ENCODE assay signal across 7 mouse cellular contexts in the genomic region with DNA sequence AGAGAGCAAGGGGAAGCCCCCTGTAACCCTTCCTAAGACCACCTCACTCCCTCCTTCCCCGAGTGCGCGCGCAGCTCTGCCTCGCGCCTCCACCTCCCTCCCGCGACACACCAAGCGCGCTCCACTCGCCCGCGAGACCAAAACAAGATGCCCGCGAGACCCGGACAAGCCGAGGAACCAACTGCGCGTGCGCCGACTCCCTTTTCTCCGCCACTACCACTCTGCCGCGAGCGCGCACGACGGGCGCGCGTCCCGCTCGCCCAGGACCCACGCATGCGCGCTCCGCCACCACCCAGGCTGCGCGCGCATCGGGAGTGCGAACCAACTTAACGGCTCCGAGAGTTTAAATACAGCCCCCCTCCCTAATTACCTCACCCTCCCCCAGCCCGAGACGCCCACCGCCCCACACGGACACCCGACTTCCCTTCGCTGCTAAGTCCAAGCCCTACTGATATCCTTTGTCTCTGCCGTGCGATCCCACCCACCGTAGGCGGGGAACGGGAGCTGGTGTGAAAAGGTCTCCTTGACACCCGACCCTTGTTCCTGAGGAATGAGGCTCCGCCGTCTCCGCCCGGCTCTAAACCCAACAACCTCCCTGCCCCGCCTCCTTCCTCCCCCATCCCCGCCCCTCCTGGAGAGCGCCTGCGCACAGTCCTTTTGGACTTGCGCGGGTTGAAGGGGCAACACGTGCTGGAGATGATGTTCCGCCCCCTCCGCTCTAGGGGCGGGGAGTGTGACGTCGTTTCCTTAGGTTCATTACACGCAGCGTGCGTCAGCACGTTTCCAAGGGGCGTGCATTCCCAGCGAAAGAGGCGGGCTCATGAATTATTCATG. TPM values are rescaled to one million over a fixed set of nuclear protein-coding genes. Genes with fewer than 3 reads are reported as not detected.
DNase-seq lines count a peak whose midpoint lies in the region; ATAC-seq and TF ChIP-seq lines count a peak whose summit lies in the region.

No protein-coding gene starts in this region.

- peak overlapping the region; percentile 98 for H3K27ac ChIP-seq in embryonic facial prominence, embryonic 10.5 days (replicated peaks)
- peak overlapping the region; percentile 97 for H3K27ac ChIP-seq in intestine, postnatal 0 days (ENCODE audit: low read depth, low read length)
- peak overlapping the region; percentile 98 for H3K27ac ChIP-seq in midbrain, embryonic 12.5 days (replicated peaks)
- peak overlapping the region; percentile 95 for H3K27ac ChIP-seq in small intestine, adult 2 months (ENCODE audit: insufficient read depth, low read depth, low read length)

- under 1% methylated on average over 79 of the region's 79 CpGs for WGBS in embryonic facial prominence, embryonic 10.5 days
- under 1% methylated on average over 74 of the region's 79 CpGs for WGBS in intestine, postnatal 0 days
- 1% methylated on average over 79 of the region's 79 CpGs for WGBS in midbrain, embryonic 12.5 days
- under 1% methylated on average over 79 of the region's 79 CpGs for WGBS in small intestine, adult 2 months

- H3K9me3 ChIP-seq in embryonic facial prominence, embryonic 10.5 days: no peaks in the 10 kb centered on the region
- H3K9me3 ChIP-seq in intestine, postnatal 0 days (ENCODE audit: control insufficient read depth): no peaks in the 10 kb centered on the region
- H3K9me3 ChIP-seq in midbrain, embryonic 12.5 days: no peaks in the 10 kb centered on the region

- intact Hi-C loops in left cerebral cortex, postnatal 4 days (cut with DNase I): no loop called here

- peak overlapping the region; percentile 95 for H3K4me3 ChIP-seq in embryonic facial prominence, embryonic 10.5 days
- peak overlapping the region; percentile 72 for H3K4me3 ChIP-seq in intestine, postnatal 0 days (ENCODE audit: low read depth, low read length)
- H3K4me3 ChIP-seq in midbrain, embryonic 12.5 days: peak overlapping the region; percentile 79
- H3K4me3 ChIP-seq in small intestine, adult 2 months (ENCODE audit: low read depth, low read length): peak overlapping the region; percentile 93

- ATAC-seq in intestine, postnatal 0 days: peak; percentile 84
- ATAC-seq in midbrain, embryonic 12.5 days (ENCODE audit: low FRiP score, low read depth): peak; percentile 88

- H3K9ac ChIP-seq in intestine, postnatal 0 days (ENCODE audit: low read depth, low read length): peak overlapping the region; percentile 66
- H3K9ac ChIP-seq in midbrain, embryonic 12.5 days (replicated peaks): peak overlapping the region; percentile 97

- TF ChIP-seq POLR2A in small intestine, adult 2 months (IDR thresholded peaks at IDR 0.05; ENCODE audit: low read depth, low read length): peak; percentile 94

- TF ChIP-seq CTCF in intestine, postnatal 0 days (IDR thresholded peaks at IDR 0.05; ENCODE audit: low read depth): no peak
- TF ChIP-seq CTCF in small intestine, adult 2 months (IDR thresholded peaks at IDR 0.05; ENCODE audit: extremely low read depth, insufficient read length, insufficient replicate concordance, low read depth, low read length): no peak

- H3K4me2 ChIP-seq in intestine, postnatal 0 days (replicated peaks; ENCODE audit: low read depth): peak overlapping the region; percentile 93
- peak overlapping the region; percentile 80 for H3K4me2 ChIP-seq in midbrain, embryonic 12.5 days (replicated peaks)

- peaks cover 12% of the 10 kb centered on the region; the same call in 1 of the 2 replicates for H3K27me3 ChIP-seq in embryonic facial prominence, embryonic 10.5 days (replicated peaks; ENCODE audit: low read depth, poor library complexity, severe bottlenecking)
- H3K27me3 ChIP-seq in intestine, postnatal 0 days (replicated peaks; ENCODE audit: control insufficient read depth, insufficient read depth, low read length): no peaks in the 10 kb centered on the region
- peaks cover 14% of the 10 kb centered on the region for H3K27me3 ChIP-seq in midbrain, embryonic 12.5 days
- no peaks in the 10 kb centered on the region for H3K27me3 ChIP-seq in small intestine, adult 2 months (ENCODE audit: control insufficient read depth, insufficient read depth, low read length)

- H3K36me3 ChIP-seq in embryonic facial prominence, embryonic 10.5 days (replicated peaks): peaks cover 39% of the 10 kb centered on the region
- peaks cover 30% of the 10 kb centered on the region for H3K36me3 ChIP-seq in intestine, postnatal 0 days (ENCODE audit: control insufficient read depth, insufficient read depth)
- peaks cover 32% of the 10 kb centered on the region for H3K36me3 ChIP-seq in midbrain, embryonic 12.5 days
- H3K36me3 ChIP-seq in small intestine, adult 2 months (ENCODE audit: control insufficient read depth, insufficient read depth, low read length): peaks cover 26% of the 10 kb centered on the region

- H3K4me1 ChIP-seq in embryonic facial prominence, embryonic 10.5 days: peaks cover 46% of the 10 kb centered on the region
- H3K4me1 ChIP-seq in intestine, postnatal 0 days (replicated peaks; ENCODE audit: control insufficient read depth, insufficient read depth, low read length): peaks cover 18% of the 10 kb centered on the region
- H3K4me1 ChIP-seq in midbrain, embryonic 12.5 days: peaks cover 39% of the 10 kb centered on the region
- H3K4me1 ChIP-seq in small intestine, adult 2 months (ENCODE audit: control insufficient read depth, insufficient read depth, insufficient read length, low read length): peaks cover 19% of the 10 kb centered on the region

- peak; percentile 99 for DNase-seq in adrenal gland, postnatal 10 days
- peak; percentile 100 for DNase-seq in embryonic facial prominence, embryonic 10.5 days (ENCODE audit: low spot score)
- peak; percentile 90 for DNase-seq in gonadal fat pad, adult 2 months (ENCODE audit: low read depth)
- DNase-seq in left cerebral cortex, postnatal 4 days: peak; percentile 100

RNA-seq across cellular contexts. Expression of a gene that starts 1.1 kb away (rescaled TPM):
- total RNA-seq in adrenal gland, postnatal 10 days (2021): 10 to 100 TPM; 43.5 to 47.9 TPM
- 9.1 and 11.5 TPM in 2 replicates for polyA plus RNA-seq in embryonic facial prominence, embryonic 10.5 days (2016; fragmentation: Nextera tagmentation; extraction: Ambion mirVana)
- 41.5 and 45.5 TPM in 2 replicates for polyA plus RNA-seq in gonadal fat pad, adult 2 months (2012; rRNA removed)
- polyA plus RNA-seq in intestine, postnatal 0 days (2015; fragmentation: Nextera tagmentation; extraction: Ambion mirVana): 10.3 and 10.8 TPM in 2 replicates
- total RNA-seq in left cerebral cortex, postnatal 4 days (2021): 10 to 100 TPM; 32.9 to 35.2 TPM
- 12.1 and 13.7 TPM in 2 replicates for polyA plus RNA-seq in midbrain, embryonic 12.5 days (2016; fragmentation: Nextera tagmentation; extraction: Ambion mirVana)
- polyA plus RNA-seq in small intestine, adult 2 months (2012; rRNA removed): 11.0 and 41.7 TPM in 2 replicates

RNA-seq across cellular contexts. Expression of a gene that starts 1.3 kb away (rescaled TPM):
- total RNA-seq in adrenal gland, postnatal 10 days (2021): 1 to 10 TPM; 5.9 to 6.7 TPM
- polyA plus RNA-seq in embryonic facial prominence, embryonic 10.5 days (2016; fragmentation: Nextera tagmentation; extraction: Ambion mirVana): 14.5 and 17.5 TPM in 2 replicates
- 2.0 and 3.1 TPM in 2 replicates for polyA plus RNA-seq in gonadal fat pad, adult 2 months (2012; rRNA removed)
- polyA plus RNA-seq in intestine, postnatal 0 days (2015; fragmentation: Nextera tagmentation; extraction: Ambion mirVana): 3.3 and 3.5 TPM in 2 replicates
- total RNA-seq in left cerebral cortex, postnatal 4 days (2021): 1 to 10 TPM; 5.4 to 6.1 TPM
- polyA plus RNA-seq in midbrain, embryonic 12.5 days (2016; fragmentation: Nextera tagmentation; extraction: Ambion mirVana): 14.9 and 17.9 TPM in 2 replicates
- polyA plus RNA-seq in small intestine, adult 2 months (2012; rRNA removed): 0.25 and 0.39 TPM in 2 replicates

RNA-seq across cellular contexts. Expression of a gene that starts 7.7 kb away (rescaled TPM):
- total RNA-seq in adrenal gland, postnatal 10 days (2021): 10 to 100 TPM; 21.6 to 23.1 TPM
- 47.9 and 49.1 TPM in 2 replicates for polyA plus RNA-seq in embryonic facial prominence, embryonic 10.5 days (2016; fragmentation: Nextera tagmentation; extraction: Ambion mirVana)
- polyA plus RNA-seq in gonadal fat pad, adult 2 months (2012; rRNA removed): 18.9 and 20.8 TPM in 2 replicates
- 29.0 and 30.8 TPM in 2 replicates for polyA plus RNA-seq in intestine, postnatal 0 days (2015; fragmentation: Nextera tagmentation; extraction: Ambion mirVana)
- total RNA-seq in left cerebral cortex, postnatal 4 days (2021): 10 to 100 TPM; 28.4 to 38.6 TPM
- 67.7 and 73.0 TPM in 2 replicates for polyA plus RNA-seq in midbrain, embryonic 12.5 days (2016; fragmentation: Nextera tagmentation; extraction: Ambion mirVana)
- polyA plus RNA-seq in small intestine, adult 2 months (2012; rRNA removed): 40.0 and 75.4 TPM in 2 replicates

RNA-seq across cellular contexts. Expression of a gene that starts 40.8 kb away (rescaled TPM):
- total RNA-seq in adrenal gland, postnatal 10 days (2021): 100 to 1,000 TPM in 1 of 2 experiments, 10 to 100 TPM in 1; 88.3 to 101 TPM
- 89.8 and 94.3 TPM in 2 replicates for polyA plus RNA-seq in embryonic facial prominence, embryonic 10.5 days (2016; fragmentation: Nextera tagmentation; extraction: Ambion mirVana)
- polyA plus RNA-seq in gonadal fat pad, adult 2 months (2012; rRNA removed): 138 and 226 TPM in 2 replicates
- polyA plus RNA-seq in intestine, postnatal 0 days (2015; fragmentation: Nextera tagmentation; extraction: Ambion mirVana): 111 and 119 TPM in 2 replicates
- total RNA-seq in left cerebral cortex, postnatal 4 days (2021): 10 to 100 TPM; 61.6 to 71.9 TPM
- 68.4 and 71.4 TPM in 2 replicates for polyA plus RNA-seq in midbrain, embryonic 12.5 days (2016; fragmentation: Nextera tagmentation; extraction: Ambion mirVana)
- 72.9 and 209 TPM in 2 replicates for polyA plus RNA-seq in small intestine, adult 2 months (2012; rRNA removed)

RNA-seq across cellular contexts. Expression of a gene that starts 44.9 kb away (rescaled TPM):
- total RNA-seq in adrenal gland, postnatal 10 days (2021): 1 to 10 TPM; 4.9 to 6.5 TPM
- polyA plus RNA-seq in embryonic facial prominence, embryonic 10.5 days (2016; fragmentation: Nextera tagmentation; extraction: Ambion mirVana): 3.0 and 3.6 TPM in 2 replicates
- polyA plus RNA-seq in gonadal fat pad, adult 2 months (2012; rRNA removed): 3.9 and 4.1 TPM in 2 replicates
- polyA plus RNA-seq in intestine, postnatal 0 days (2015; fragmentation: Nextera tagmentation; extraction: Ambion mirVana): 1.6 and 2.0 TPM in 2 replicates
- 100 to 1,000 TPM; 195 to 197 TPM for total RNA-seq in left cerebral cortex, postnatal 4 days (2021)
- 22.1 TPM in 2 replicates for polyA plus RNA-seq in midbrain, embryonic 12.5 days (2016; fragmentation: Nextera tagmentation; extraction: Ambion mirVana)
- polyA plus RNA-seq in small intestine, adult 2 months (2012; rRNA removed): 7.3 and 25.1 TPM in 2 replicates

Comparison
In these comparisons a context has a peak if more than half of its experiments do, and no peak if none do; other contexts are left out.
1. Peak in every context shown above with its lines: DNase-seq, ATAC-seq, H3K4me3 ChIP-seq and H3K27ac ChIP-seq.